Mouse (Mus musculus): ENCODE measurements around the gene Zkscan5. TPM values are rescaled to one million over a fixed set of nuclear protein-coding genes. Genes with fewer than 3 reads are reported as not detected.

The Zkscan5 gene
- polyA plus RNA-seq, 1 experiment from 2014 or later = 13.7 TPM

DNA sequence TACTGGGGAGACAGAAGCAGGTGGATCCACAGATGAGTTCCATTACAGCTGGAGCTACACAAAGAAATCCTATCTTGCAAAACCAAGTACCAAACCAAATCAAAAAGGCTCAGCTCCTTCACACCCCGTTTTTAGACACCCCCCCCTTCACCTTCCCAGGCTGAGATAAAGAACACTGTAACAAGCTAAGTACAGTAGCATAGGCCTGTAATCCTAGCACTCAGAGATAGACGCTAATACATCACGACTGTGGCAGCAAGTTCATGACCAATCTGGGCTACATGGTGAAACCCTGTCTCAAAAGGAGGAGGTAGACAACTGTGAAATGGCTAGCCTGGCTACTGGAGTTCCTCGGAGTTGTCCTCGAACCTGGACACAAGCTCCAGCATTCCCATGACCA lies 14.0 kb upstream of the Zkscan5 start:
- ATAC-seq = peak; percentile 4; the same call in 1 of the 2 replicates
- Histone ChIP-seq H3K9me3 (ENCODE audit: control insufficient read depth, low read length) (no peaks in the 10 kb centered on the region), H3K36me3 (ENCODE audit: control insufficient read depth, insufficient read depth, low read length) (peaks cover 32% of the 10 kb centered on the region), H3K4me3 (ENCODE audit: low read length) (peak overlapping the region; percentile 77), H3K27me3 (replicated peaks; ENCODE audit: control insufficient read depth, insufficient read depth, low read length) (no peaks in the 10 kb centered on the region), H3K4me1 (ENCODE audit: control insufficient read depth, insufficient read depth, low read depth, low read length) (peaks cover 19% of the 10 kb centered on the region), H3K4me2 (ENCODE audit: low read length) (peak overlapping the region; percentile 90), H3K9ac (ENCODE audit: low read depth, low read length) (peak overlapping the region; percentile 76), H3K27ac (ENCODE audit: low read depth, low read length) (no peak overlapping the region)
- 57% methylated on average over 5 of the region's 5 CpGs for WGBS

DNA sequence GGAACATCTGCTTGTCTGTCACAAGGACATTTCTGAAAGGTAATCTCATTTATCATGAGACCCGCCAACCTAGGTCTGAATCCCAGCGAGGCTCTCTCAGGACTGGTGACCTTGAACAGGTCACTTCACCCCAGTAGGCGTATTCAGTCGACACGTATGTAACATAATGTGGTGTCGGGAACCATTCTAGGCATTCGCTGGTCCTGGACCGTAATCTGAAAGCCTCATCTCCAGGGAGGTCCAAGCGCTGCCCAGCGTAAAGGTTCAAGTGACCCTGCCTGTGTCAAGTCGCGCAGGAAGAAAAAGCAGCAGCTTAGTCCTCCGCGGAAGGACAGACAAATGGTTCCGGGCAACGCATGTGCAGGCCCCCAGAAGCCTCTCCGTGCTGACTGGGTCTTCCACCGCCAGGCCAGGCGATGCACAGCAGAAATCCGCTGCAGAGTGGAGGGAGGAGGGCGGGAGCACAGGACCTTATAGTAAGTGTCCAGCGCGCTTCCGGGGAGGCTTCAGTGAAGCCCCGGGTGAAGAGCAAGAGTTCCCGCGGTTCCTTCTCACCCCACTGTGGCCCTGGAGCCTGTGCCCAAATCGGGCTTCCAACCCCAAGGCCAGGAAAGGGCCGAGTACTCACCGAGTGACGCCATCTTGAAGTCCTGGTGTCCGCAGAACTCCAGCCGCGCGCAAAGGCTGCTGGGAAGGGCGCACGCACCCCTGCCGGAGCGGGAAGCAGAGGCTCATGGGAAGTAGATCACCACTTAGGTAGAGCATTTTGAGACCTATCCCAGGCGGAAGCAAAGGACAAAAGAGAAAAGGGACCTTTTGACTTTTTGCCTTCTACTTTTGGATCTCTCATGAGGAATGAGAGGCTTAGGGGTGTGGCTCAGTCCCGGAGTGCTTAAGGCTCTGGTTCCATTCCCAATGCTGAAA lies 13.2 kb upstream of the Zkscan5 start:
- Histone ChIP-seq H3K9me3 (ENCODE audit: control insufficient read depth, low read length) (no peaks in the 10 kb centered on the region), H3K9ac (ENCODE audit: low read depth, low read length) (peak overlapping the region; percentile 76), H3K4me1 (ENCODE audit: control insufficient read depth, insufficient read depth, low read depth, low read length) (peaks cover 19% of the 10 kb centered on the region), H3K27ac (ENCODE audit: low read depth, low read length) (peak overlapping the region; percentile 76), H3K4me2 (ENCODE audit: low read length) (peak overlapping the region; percentile 90), H3K27me3 (replicated peaks; ENCODE audit: control insufficient read depth, insufficient read depth, low read length) (no peaks in the 10 kb centered on the region), H3K36me3 (ENCODE audit: control insufficient read depth, insufficient read depth, low read length) (peaks cover 30% of the 10 kb centered on the region), H3K4me3 (ENCODE audit: low read length) (peak overlapping the region; percentile 77)
- under 1% methylated on average over 41 of the region's 41 CpGs for WGBS
- peak; percentile 89 for ATAC-seq

DNA sequence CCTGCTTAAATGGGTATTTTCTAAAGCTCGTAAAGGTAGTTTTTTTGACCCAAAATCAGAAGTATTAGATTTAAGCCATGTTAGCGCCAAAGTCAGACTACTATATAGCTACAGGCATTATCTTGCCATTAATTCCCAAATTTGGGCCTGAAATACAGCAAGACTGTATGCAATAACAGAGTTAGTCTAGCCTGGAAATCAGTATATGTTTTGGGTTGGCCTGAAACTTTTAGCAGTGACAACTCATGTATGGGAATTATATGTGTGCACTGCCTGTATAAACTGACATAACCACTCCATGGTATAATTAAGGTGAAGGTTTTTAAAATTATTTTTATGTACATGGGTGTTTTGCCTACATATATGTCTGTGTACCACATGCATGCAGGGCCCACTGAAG lies 12.4 kb upstream of the Zkscan5 start, which contains the start of gene Atp5j2:
Gene Atp5j2 (minus strand): TSS at position 101 of the 400 bp plus-strand sequence.
- H3K9me3 ChIP-seq (ENCODE audit: control insufficient read depth, low read length) = no peaks in the 10 kb centered on the region
- H3K9ac ChIP-seq (ENCODE audit: low read depth, low read length) = peak within 1 kb of the TSS; percentile 76
- no peak for ATAC-seq
- peak within 1 kb of the TSS; percentile 90 for H3K4me2 ChIP-seq (ENCODE audit: low read length)
- no peaks in the 10 kb centered on the region for H3K27me3 ChIP-seq (replicated peaks; ENCODE audit: control insufficient read depth, insufficient read depth, low read length)
- 91% methylated on average over 2 of the region's 2 CpGs for WGBS
- H3K4me1 ChIP-seq (ENCODE audit: control insufficient read depth, insufficient read depth, low read depth, low read length) = peaks cover 19% of the 10 kb centered on the region
- peaks cover 25% of the 10 kb centered on the region for H3K36me3 ChIP-seq (ENCODE audit: control insufficient read depth, insufficient read depth, low read length)
- H3K4me3 ChIP-seq (ENCODE audit: low read length) = peak within 1 kb of the TSS; percentile 77
- H3K27ac ChIP-seq (ENCODE audit: low read depth, low read length) = peak within 1 kb of the TSS; percentile 76

DNA sequence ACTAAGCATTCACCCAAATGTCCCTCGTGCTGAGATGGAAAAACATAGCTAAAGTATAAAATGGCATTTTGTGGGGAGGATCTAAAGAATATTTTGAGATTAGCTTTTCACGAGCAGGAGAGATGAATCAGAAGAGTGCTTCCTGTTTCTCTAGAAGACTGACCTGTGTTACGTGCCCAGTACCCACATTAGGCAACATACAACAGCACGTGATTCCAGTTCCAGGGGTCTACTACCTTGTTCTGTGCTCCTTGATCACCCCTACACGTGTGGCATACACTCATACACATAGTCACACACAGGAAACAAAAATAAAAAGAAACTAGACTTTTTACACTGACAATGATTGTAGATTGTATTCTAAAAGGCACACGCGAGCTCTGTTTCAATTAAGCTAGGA lies 4.0 kb upstream of the Zkscan5 start:
- Histone ChIP-seq H3K9me3 (ENCODE audit: control insufficient read depth, low read length) (no peaks in the 10 kb centered on the region), H3K4me3 (ENCODE audit: low read length) (no peak overlapping the region), H3K9ac (ENCODE audit: low read depth, low read length) (no peak overlapping the region), H3K27ac (ENCODE audit: low read depth, low read length) (no peak overlapping the region), H3K4me1 (ENCODE audit: control insufficient read depth, insufficient read depth, low read depth, low read length) (peaks cover 16% of the 10 kb centered on the region), H3K27me3 (replicated peaks; ENCODE audit: control insufficient read depth, insufficient read depth, low read length) (no peaks in the 10 kb centered on the region), H3K4me2 (ENCODE audit: low read length) (no peak overlapping the region; the same call in 1 of the 2 replicates), H3K36me3 (ENCODE audit: control insufficient read depth, insufficient read depth, low read length) (peaks cover 7% of the 10 kb centered on the region)
- 80% methylated on average over 7 of the region's 7 CpGs for WGBS
- ATAC-seq = no peak

DNA sequence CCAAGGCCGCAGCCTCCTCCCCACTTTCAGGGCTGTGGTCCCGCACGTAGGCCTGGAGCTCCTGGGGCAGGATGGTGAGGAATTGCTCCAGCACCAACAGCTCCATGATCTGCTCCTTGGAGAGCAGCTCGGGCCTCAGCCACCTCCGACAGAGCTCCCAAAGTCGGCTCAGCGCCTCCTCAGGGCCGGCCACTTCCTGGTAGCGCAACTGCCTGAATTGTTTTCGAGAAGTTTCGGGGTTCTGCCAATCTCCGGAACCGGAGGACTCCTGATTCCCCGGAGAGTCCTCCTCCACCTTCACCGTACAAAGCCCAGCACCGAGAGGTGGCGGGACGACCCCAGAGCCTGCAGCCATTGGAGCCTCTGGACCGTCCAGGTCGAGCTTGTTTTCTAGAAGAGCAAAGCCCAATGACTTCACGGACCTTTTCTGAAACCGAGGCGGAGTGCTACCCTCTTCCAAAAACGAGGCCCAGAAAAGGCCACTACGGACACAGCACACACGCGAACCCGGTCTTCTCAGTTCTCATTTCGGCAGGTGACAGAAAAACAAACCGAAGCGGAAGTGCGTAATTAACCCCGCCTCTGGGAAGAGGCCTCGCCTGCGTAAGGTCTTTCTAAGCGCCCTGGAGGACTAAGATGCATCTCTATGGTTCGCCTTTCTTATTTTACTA lies 2.9 kb upstream of the Zkscan5 start, which contains the start of gene Zkscan14:
Gene Zkscan14 (minus strand): TSS at position 548 of the 671 bp plus-strand sequence.
- H3K27ac ChIP-seq (ENCODE audit: low read depth, low read length) = peak within 1 kb of the TSS; percentile 59
- H3K4me1 ChIP-seq (ENCODE audit: control insufficient read depth, insufficient read depth, low read depth, low read length) = peaks cover 21% of the 10 kb centered on the region
- peak; percentile 25; the same call in 1 of the 2 replicates for ATAC-seq
- peak within 1 kb of the TSS; percentile 76 for H3K4me3 ChIP-seq (ENCODE audit: low read length)
- no peaks in the 10 kb centered on the region for H3K27me3 ChIP-seq (replicated peaks; ENCODE audit: control insufficient read depth, insufficient read depth, low read length)
- H3K9ac ChIP-seq (ENCODE audit: low read depth, low read length) = peak within 1 kb of the TSS; percentile 82
- H3K9me3 ChIP-seq (ENCODE audit: control insufficient read depth, low read length) = no peaks in the 10 kb centered on the region
- WGBS = 2% methylated on average over 37 of the region's 37 CpGs
- 0 out of 2 replicates have a peak, but pooled peaks cover 2% of the 10 kb centered on the region for H3K36me3 ChIP-seq (ENCODE audit: control insufficient read depth, insufficient read depth, low read length)
- peak within 1 kb of the TSS; percentile 99 for H3K4me2 ChIP-seq (ENCODE audit: low read length)

DNA sequence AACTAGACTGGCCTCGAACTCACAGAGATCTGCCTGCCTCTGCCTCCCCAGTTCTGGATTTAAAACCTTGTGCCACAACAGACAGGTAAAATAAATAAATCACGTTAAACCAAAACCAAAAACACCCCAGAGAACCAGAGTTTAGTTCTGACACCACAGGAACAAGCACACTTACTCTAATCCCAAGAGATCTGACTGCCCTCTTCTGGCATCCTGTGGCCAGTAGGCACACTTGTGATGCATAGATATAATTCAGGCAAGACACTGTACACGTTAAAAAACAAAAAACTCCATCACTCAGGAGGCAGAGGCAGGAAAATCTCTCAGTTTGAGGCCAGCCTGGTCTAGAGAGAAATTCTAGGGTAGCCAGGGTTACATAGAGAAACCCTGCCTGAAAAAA lies 1.9 kb upstream of the Zkscan5 start:
- Histone ChIP-seq H3K4me3 (ENCODE audit: low read length) (no peak overlapping the region), H3K27me3 (replicated peaks; ENCODE audit: control insufficient read depth, insufficient read depth, low read length) (no peaks in the 10 kb centered on the region), H3K27ac (ENCODE audit: low read depth, low read length) (no peak overlapping the region), H3K4me2 (ENCODE audit: low read length) (no peak overlapping the region), H3K36me3 (ENCODE audit: control insufficient read depth, insufficient read depth, low read length) (no peaks in the 10 kb centered on the region), H3K9me3 (ENCODE audit: control insufficient read depth, low read length) (no peaks in the 10 kb centered on the region), H3K9ac (ENCODE audit: low read depth, low read length) (no peak overlapping the region), H3K4me1 (ENCODE audit: control insufficient read depth, insufficient read depth, low read depth, low read length) (peaks cover 21% of the 10 kb centered on the region)
- 51% methylated on average over 3 of the region's 3 CpGs for WGBS
- ATAC-seq = no peak

DNA sequence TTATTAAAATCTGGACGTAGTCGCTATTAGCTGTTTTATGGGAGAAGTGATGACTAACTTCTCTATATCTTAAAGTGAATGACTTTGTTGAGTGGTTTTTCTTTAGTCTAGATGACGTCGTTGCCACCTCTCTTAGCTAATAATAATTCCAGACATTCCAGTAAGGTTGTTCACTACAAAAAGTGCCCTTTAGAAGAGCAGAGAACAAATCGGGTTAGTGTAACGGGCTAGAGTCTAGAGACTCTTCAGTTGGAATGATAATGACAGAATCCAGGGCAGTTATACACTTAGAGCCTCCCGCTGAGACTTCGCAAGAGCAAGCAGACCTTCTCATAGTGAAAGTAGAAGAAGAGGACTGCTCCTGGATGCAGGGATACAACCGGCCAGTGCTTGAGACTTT lies 679 bp downstream of the Zkscan5 start:
- no peaks in the 10 kb centered on the region for H3K36me3 ChIP-seq (ENCODE audit: control insufficient read depth, insufficient read depth, low read length)
- WGBS = 26% methylated on average over 9 of the region's 9 CpGs
- no peaks in the 10 kb centered on the region for H3K27me3 ChIP-seq (replicated peaks; ENCODE audit: control insufficient read depth, insufficient read depth, low read length)
- ATAC-seq = no peak
- no peak overlapping the region for H3K27ac ChIP-seq (ENCODE audit: low read depth, low read length)
- peak overlapping the region; percentile 70 for H3K4me2 ChIP-seq (ENCODE audit: low read length)
- no peaks in the 10 kb centered on the region for H3K9me3 ChIP-seq (ENCODE audit: control insufficient read depth, low read length)
- H3K4me3 ChIP-seq (ENCODE audit: low read length) = peak overlapping the region; percentile 62
- H3K4me1 ChIP-seq (ENCODE audit: control insufficient read depth, insufficient read depth, low read depth, low read length) = peaks cover 21% of the 10 kb centered on the region
- H3K9ac ChIP-seq (ENCODE audit: low read depth, low read length) = peak overlapping the region; percentile 47

DNA sequence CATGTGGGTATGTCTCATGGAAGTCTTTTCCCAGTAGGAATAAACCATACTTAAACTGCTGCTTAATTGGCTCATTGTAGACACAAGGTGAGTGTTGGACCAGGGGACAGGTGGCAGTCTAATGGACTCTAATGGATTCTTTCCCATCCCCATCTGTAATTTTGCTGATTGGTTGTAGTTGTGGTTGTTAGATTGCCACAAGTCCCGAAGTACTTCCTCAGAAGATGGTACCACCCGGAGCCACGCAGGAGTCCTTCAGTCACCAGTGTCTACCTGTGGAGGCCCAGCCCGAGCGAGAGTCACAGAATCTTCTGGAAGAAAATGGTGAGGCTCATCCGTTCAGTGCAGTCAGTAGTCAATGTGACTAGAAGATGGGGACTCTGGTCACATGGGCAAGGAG lies 3.0 kb downstream of the Zkscan5 start:
- H3K4me3 ChIP-seq (ENCODE audit: low read length) = no peak overlapping the region
- H3K4me2 ChIP-seq (ENCODE audit: low read length) = no peak overlapping the region
- no peak for ATAC-seq
- H3K27me3 ChIP-seq (replicated peaks; ENCODE audit: control insufficient read depth, insufficient read depth, low read length) = no peaks in the 10 kb centered on the region
- H3K4me1 ChIP-seq (ENCODE audit: control insufficient read depth, insufficient read depth, low read depth, low read length) = peaks cover 10% of the 10 kb centered on the region
- H3K36me3 ChIP-seq (ENCODE audit: control insufficient read depth, insufficient read depth, low read length) = peaks cover 9% of the 10 kb centered on the region
- no peak overlapping the region for H3K9ac ChIP-seq (ENCODE audit: low read depth, low read length)
- H3K27ac ChIP-seq (ENCODE audit: low read depth, low read length) = no peak overlapping the region
- 93% methylated on average over 6 of the region's 6 CpGs for WGBS
- H3K9me3 ChIP-seq (ENCODE audit: control insufficient read depth, low read length) = no peaks in the 10 kb centered on the region

DNA sequence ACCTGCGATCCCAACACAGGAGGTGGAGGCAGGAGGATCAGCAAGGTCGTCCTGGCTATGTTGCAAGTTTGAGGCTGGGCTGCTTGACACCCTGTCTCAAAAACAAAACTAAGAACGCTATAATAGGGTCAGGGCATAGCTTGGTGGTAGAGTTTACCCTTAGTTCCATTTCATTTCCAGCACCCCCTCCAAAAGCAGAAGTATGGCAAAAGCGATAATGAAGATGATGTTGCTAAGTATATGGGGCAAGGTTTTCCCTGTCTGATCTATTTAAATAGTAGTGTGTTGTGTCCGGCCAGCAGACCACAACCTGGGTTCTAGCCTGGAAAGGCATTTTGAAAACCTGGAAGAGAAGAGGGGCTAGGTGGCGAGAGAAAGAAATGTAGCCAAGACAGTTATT lies 3.6 kb downstream of the Zkscan5 start:
- 85% methylated on average over 5 of the region's 6 CpGs for WGBS
- peaks cover 13% of the 10 kb centered on the region for H3K36me3 ChIP-seq (ENCODE audit: control insufficient read depth, insufficient read depth, low read length)
- H3K4me3 ChIP-seq (ENCODE audit: low read length) = no peak overlapping the region
- H3K27ac ChIP-seq (ENCODE audit: low read depth, low read length) = no peak overlapping the region
- no peaks in the 10 kb centered on the region for H3K27me3 ChIP-seq (replicated peaks; ENCODE audit: control insufficient read depth, insufficient read depth, low read length)
- ATAC-seq = no peak
- H3K9ac ChIP-seq (ENCODE audit: low read depth, low read length) = no peak overlapping the region
- H3K9me3 ChIP-seq (ENCODE audit: control insufficient read depth, low read length) = no peaks in the 10 kb centered on the region
- H3K4me2 ChIP-seq (ENCODE audit: low read length) = no peak overlapping the region
- peaks cover 10% of the 10 kb centered on the region for H3K4me1 ChIP-seq (ENCODE audit: control insufficient read depth, insufficient read depth, low read depth, low read length)
